Mouse (Mus musculus) MEL (cell line): ENCODE measurements around the gene Golga2. TPM values are rescaled to one million over a fixed set of nuclear protein-coding genes. Genes with fewer than 3 reads are reported as not detected.

Experiments used
- DNase-seq: peaks from one replicate; pipeline ENCODE4 v3.0.0; 2011; ENCODE audit warnings: low read depth, low spot score
- H3K27ac ChIP-seq: 2 replicates; pipeline ENCODE4 v1.5.1; 2012; ENCODE audit warnings: low read depth, mild to moderate bottlenecking, control low read depth, low read length, moderate library complexity; ENCODE audit not compliant: control insufficient read depth
- H3K27me3 ChIP-seq, 2 experiments: fragments of 150-350 bp in 1 of 2; sonication (generic) in 1 of 2; 2 replicates each; pipeline ENCODE4 v1.6.1; 2012; ENCODE audit warnings: low read length in 2 of 2, mild to moderate bottlenecking in 2 of 2, improper control_type of control experiment in 1 of 2, moderate library complexity in 1 of 2; ENCODE audit not compliant: insufficient read depth in 2 of 2, control insufficient read depth in 1 of 2
- H3K36me3 ChIP-seq, 2 experiments: 2 replicates each; pipeline ENCODE4 v1.6.1; 2012 to 2014; ENCODE audit warnings: low read length in 2 of 2, improper control_type of control experiment in 1 of 2, inconsistent platforms in 1 of 2, mild to moderate bottlenecking in 1 of 2; ENCODE audit not compliant: insufficient read depth in 2 of 2, control insufficient read depth in 1 of 2
- H3K4me1 ChIP-seq, 2 experiments: fragments of 150-350 bp in 1 of 2; sonication (generic) in 1 of 2; 2 replicates each; pipeline ENCODE4 v1.6.1; 2012; ENCODE audit warnings: low read length in 2 of 2, improper control_type of control experiment in 1 of 2, mild to moderate bottlenecking in 1 of 2; ENCODE audit not compliant: insufficient read depth in 2 of 2, control insufficient read depth in 1 of 2
- H3K4me3 ChIP-seq, 2 experiments: fragments of 150-350 bp in 1 of 2; sonication (generic) in 1 of 2; 2 replicates each; pipeline ENCODE4 v1.5.1; 2012; ENCODE audit warnings: low read depth in 2 of 2, low read length in 2 of 2, mild to moderate bottlenecking in 2 of 2, moderate library complexity in 2 of 2, control low read depth in 1 of 2, improper control_type of control experiment in 1 of 2; ENCODE audit not compliant: control insufficient read depth in 1 of 2, insufficient read depth in 1 of 2
- H3K79me2 ChIP-seq: 2 replicates; pipeline ENCODE4 v1.6.1; 2012; ENCODE audit warnings: mild to moderate bottlenecking, low read length, moderate library complexity; ENCODE audit not compliant: control insufficient read depth, poor library complexity, insufficient read depth
- H3K9ac ChIP-seq: 2 replicates; pipeline ENCODE4 v1.6.1; 2012; ENCODE audit warnings: low read depth, mild to moderate bottlenecking, control low read depth, low read length, moderate library complexity; ENCODE audit not compliant: control insufficient read depth, poor library complexity, severe bottlenecking
- H3K9me3 ChIP-seq: fragments of 150-350 bp; sonication (generic); replicated peaks from 2 replicates; pipeline ENCODE4 v1.6.1; 2012; ENCODE audit warnings: mild to moderate bottlenecking, low read length, improper control_type of control experiment, moderate library complexity; ENCODE audit not compliant: insufficient read depth
- BHLHE40 ChIP-seq: IDR thresholded peaks from 2 replicates; pipeline ENCODE4 v1.6.1; 2012; ENCODE audit warnings: low read depth, mild to moderate bottlenecking, inconsistent platforms, low read length, improper control_type of control experiment, borderline replicate concordance
- CHD1 ChIP-seq: IDR thresholded peaks from 2 replicates; pipeline ENCODE4 v1.6.1; 2012; ENCODE audit warnings: low read depth, mild to moderate bottlenecking, inconsistent platforms, low read length, improper control_type of control experiment
- CHD2 ChIP-seq: IDR thresholded peaks from 2 replicates; pipeline ENCODE4 v1.6.1; 2011; ENCODE audit warnings: low read length, improper control_type of control experiment
- CTCF ChIP-seq, 3 experiments: IDR thresholded peaks in 2 of 3; conservative IDR thresholded peaks in 1 of 3; 2 replicates each; pipeline ENCODE4 v1.5.1; 2011 to 2012; ENCODE audit warnings: low read length in 3 of 3, low read depth in 2 of 3, mild to moderate bottlenecking in 2 of 3, improper control_type of control experiment in 1 of 3, inconsistent platforms in 1 of 3, mixed read lengths in 1 of 3, moderate library complexity in 1 of 3; ENCODE audit not compliant: control insufficient read depth in 1 of 3, insufficient read depth in 1 of 3, poor library complexity in 1 of 3, severe bottlenecking in 1 of 3
- E2F4 ChIP-seq: IDR thresholded peaks from 2 replicates; pipeline ENCODE4 v1.6.1; 2011; ENCODE audit warnings: low read depth, low read length, improper control_type of control experiment, borderline replicate concordance
- ELF1 ChIP-seq: IDR thresholded peaks from 2 replicates; pipeline ENCODE4 v1.6.1; 2014; ENCODE audit warnings: low read depth, mild to moderate bottlenecking, inconsistent platforms, low read length, improper control_type of control experiment, moderate library complexity
- EP300 ChIP-seq, 2 experiments: IDR thresholded peaks; 2 replicates each; pipeline ENCODE4 v1.6.1; 2011; ENCODE audit warnings: improper control_type of control experiment in 2 of 2, low read length in 2 of 2, low read depth in 1 of 2, mild to moderate bottlenecking in 1 of 2
- GABPA ChIP-seq: IDR thresholded peaks from 2 replicates; pipeline ENCODE4 v1.6.1; 2012; ENCODE audit warnings: low read depth, mild to moderate bottlenecking, inconsistent platforms, low read length, improper control_type of control experiment, moderate library complexity
- GATA1 ChIP-seq: IDR thresholded peaks from 2 replicates; pipeline ENCODE4 v1.6.1; 2011; ENCODE audit warnings: low read depth, low read length, improper control_type of control experiment
- HCFC1 ChIP-seq: IDR thresholded peaks from 2 replicates; pipeline ENCODE4 v1.6.1; 2012; ENCODE audit warnings: low read depth, mild to moderate bottlenecking, inconsistent platforms, low read length, improper control_type of control experiment, moderate library complexity
- JUND ChIP-seq: IDR thresholded peaks from 2 replicates; pipeline ENCODE4 v1.6.1; 2011; ENCODE audit warnings: low read depth, mild to moderate bottlenecking, improper control_type of control experiment, low read length
- KAT2A ChIP-seq: conservative IDR thresholded peaks from 2 replicates; pipeline ENCODE4 v1.6.1; 2012; ENCODE audit warnings: low read depth, low read length, improper control_type of control experiment, inconsistent platforms
- MEF2A ChIP-seq: IDR thresholded peaks from 2 replicates; pipeline ENCODE4 v1.6.1; 2014; ENCODE audit warnings: low read depth, mild to moderate bottlenecking, inconsistent platforms, low read length, improper control_type of control experiment; ENCODE audit not compliant: poor library complexity, insufficient replicate concordance, severe bottlenecking; ENCODE audit errors: extremely low read depth
- MYB ChIP-seq: IDR thresholded peaks from 2 replicates; pipeline ENCODE4 v1.6.1; 2011; ENCODE audit warnings: mild to moderate bottlenecking, low read depth, low read length, improper control_type of control experiment
- MYC ChIP-seq: IDR thresholded peaks from 2 replicates; pipeline ENCODE4 v1.6.1; 2011; ENCODE audit warnings: low read depth, mild to moderate bottlenecking, low read length, improper control_type of control experiment, moderate library complexity
- NRF1 ChIP-seq: IDR thresholded peaks from 2 replicates; pipeline ENCODE4 v1.6.1; 2014; ENCODE audit warnings: low read depth, mild to moderate bottlenecking, inconsistent platforms, low read length, improper control_type of control experiment, moderate library complexity; ENCODE audit not compliant: poor library complexity, insufficient read depth, severe bottlenecking
- POLR2A ChIP-seq, 2 experiments: IDR thresholded peaks; 2 replicates each; pipeline ENCODE4 v1.6.1; 2011 to 2012; ENCODE audit warnings: low read length in 2 of 2, mild to moderate bottlenecking in 2 of 2, control low read depth in 1 of 2, improper control_type of control experiment in 1 of 2, low read depth in 1 of 2, moderate library complexity in 1 of 2; ENCODE audit not compliant: control insufficient read depth in 1 of 2, insufficient read depth in 1 of 2, poor library complexity in 1 of 2
- POLR2AphosphoS2 ChIP-seq: IDR thresholded peaks from 2 replicates; pipeline ENCODE4 v1.6.1; 2011; ENCODE audit warnings: low read length, improper control_type of control experiment
- POLR2AphosphoS5 ChIP-seq: IDR thresholded peaks from 2 replicates; pipeline ENCODE4 v1.6.1; 2012; ENCODE audit warnings: low read depth, borderline replicate concordance, mild to moderate bottlenecking, inconsistent platforms, low read length, moderate library complexity, mixed read lengths
- RCOR1 ChIP-seq: IDR thresholded peaks from 2 replicates; pipeline ENCODE4 v1.6.1; 2012; ENCODE audit warnings: low read depth, mild to moderate bottlenecking, inconsistent platforms, low read length, improper control_type of control experiment
- SIN3A ChIP-seq: IDR thresholded peaks from 2 replicates; pipeline ENCODE4 v1.6.1; 2012; ENCODE audit warnings: low read length, improper control_type of control experiment, inconsistent platforms
- SMC3 ChIP-seq: IDR thresholded peaks from 2 replicates; pipeline ENCODE4 v1.6.1; 2011; ENCODE audit warnings: low read depth, low read length, improper control_type of control experiment
- TBP ChIP-seq: IDR thresholded peaks from 2 replicates; pipeline ENCODE4 v1.8.0; 2011; ENCODE audit warnings: low read depth, low read length, improper control_type of control experiment
- TCF12 ChIP-seq: IDR thresholded peaks from 2 replicates; pipeline ENCODE4 v1.6.1; 2014; ENCODE audit warnings: low read depth, mild to moderate bottlenecking, inconsistent platforms, low read length, improper control_type of control experiment, moderate library complexity
- UBTF ChIP-seq: IDR thresholded peaks from 2 replicates; pipeline ENCODE4 v1.6.1; 2012; ENCODE audit warnings: low read depth, mild to moderate bottlenecking, inconsistent platforms, low read length, improper control_type of control experiment, moderate library complexity, borderline replicate concordance; ENCODE audit not compliant: insufficient read depth
- ZKSCAN1 ChIP-seq: IDR thresholded peaks from 2 replicates; pipeline ENCODE4 v1.6.1; 2012; ENCODE audit warnings: low read depth, mild to moderate bottlenecking, inconsistent platforms, low read length, improper control_type of control experiment, moderate library complexity
- ZMIZ1 ChIP-seq: IDR thresholded peaks from 2 replicates; pipeline ENCODE4 v1.6.1; 2012; ENCODE audit warnings: low read depth, mild to moderate bottlenecking, inconsistent platforms, low read length, improper control_type of control experiment, moderate library complexity
- ZNF384 ChIP-seq: IDR thresholded peaks from 2 replicates; pipeline ENCODE4 v1.6.1; 2012; ENCODE audit warnings: low read depth, mild to moderate bottlenecking, inconsistent platforms, low read length, improper control_type of control experiment
- polyA plus RNA-seq, 2 experiments: library from polyadenylated mRNA; stranded (reverse) in 1 of 2; unstranded in 1 of 2; fragments of >175 nt in 1 of 2; fragments of >200 nt in 1 of 2; gene quantifications; 2 replicates each; pipeline versions ENCODE4 v1.2.1 to v1.2.4; 2012; ENCODE audit warnings: low replicate concordance in 2 of 2, low read depth in 1 of 2; ENCODE audit not compliant: insufficient read length in 2 of 2, insufficient read depth in 1 of 2, missing spikeins in 1 of 2
- total RNA-seq: library from RNA; depleted of rRNA; stranded (reverse); fragments of 300-350 nt; gene quantifications from 2 replicates; pipeline ENCODE4 v1.2.3, GENCODE M21; 2012

Golga2 gene
- total and polyA plus RNA-seq, 3 experiments = 20.3 to 38.6 TPM; not detected in 1

GRCm38 (mm10) chr2:32252658-32253057, 34.5 kb upstream of the Golga2 start:
- Histone ChIP-seq H3K9me3 (no peaks in the 10 kb centered on the region), H3K36me3 (peaks cover 0 to 4% of the 10 kb centered on the region in 2 experiments; a peak in 1 of 4 replicates)
- TF ChIP-seq ELF1 = no peak
- TF ChIP-seq BHLHE40 = no peak
- TF ChIP-seq ZKSCAN1 = no peak
- TF ChIP-seq TCF12 = no peak
- TF ChIP-seq EP300 (IDR thresholded peaks at IDR 0.05; ENCODE audit: low read depth in 1 of 2, low read length in 2 of 2) = no peak
- TF ChIP-seq MEF2A = no peak
- TF ChIP-seq NRF1 = no peak
- TF ChIP-seq ZNF384 = no peak
- no peak for TF ChIP-seq TBP
- no peak for TF ChIP-seq CTCF (IDR thresholded peaks at IDR 0.05 in 2 of 3, conservative IDR thresholded peaks at IDR 0.05 in 1 of 3; ENCODE audit: control insufficient read depth in 1 of 3, insufficient read depth in 1 of 3, low read depth in 2 of 3, low read length in 3 of 3, poor library complexity in 1 of 3, severe bottlenecking in 1 of 3)
- TF ChIP-seq GATA1 = no peak
- TF ChIP-seq JUND = no peak
- TF ChIP-seq POLR2AphosphoS2 = no peak
- no peak for TF ChIP-seq CHD1
- no peak for TF ChIP-seq POLR2AphosphoS5

GRCm38 (mm10) chr2:32253352-32253751, 33.8 kb upstream of the Golga2 start:
- no peak overlapping the region for H3K4me3 ChIP-seq
- TF ChIP-seq RCOR1 (no peak), MYC (no peak), KAT2A (no peak), CHD1 (no peak), CHD2 (no peak), SMC3 (no peak), SIN3A (no peak), E2F4 (no peak), ELF1 (no peak), MEF2A (no peak), GATA1 (no peak), MYB (no peak), ZMIZ1 (no peak), POLR2A (IDR thresholded peaks at IDR 0.05; ENCODE audit: control insufficient read depth in 1 of 2, insufficient read depth in 1 of 2, low read depth in 1 of 2, low read length in 2 of 2, poor library complexity in 1 of 2) (no peak), GABPA (no peak), EP300 (IDR thresholded peaks at IDR 0.05; ENCODE audit: low read depth in 1 of 2, low read length in 2 of 2) (no peak), ZNF384 (no peak), UBTF (no peak), HCFC1 (no peak)
- no peaks in the 10 kb centered on the region for H3K79me2 ChIP-seq
- no peak overlapping the region for H3K9ac ChIP-seq
- DNase-seq = no peak
- peaks cover 0 to 4% of the 10 kb centered on the region in 2 experiments; a peak in 1 of 4 replicates for H3K36me3 ChIP-seq
- no peaks in the 10 kb centered on the region for H3K4me1 ChIP-seq
- no peaks in the 10 kb centered on the region for H3K27me3 ChIP-seq
- H3K27ac ChIP-seq = no peak overlapping the region
- H3K9me3 ChIP-seq = no peaks in the 10 kb centered on the region

More at GRCm38 (mm10) chr2:32252658-32253057, 34.5 kb upstream of the Golga2 start:
- Histone ChIP-seq H3K4me1 (no peaks in the 10 kb centered on the region), H3K27ac (no peak overlapping the region), H3K79me2 (no peaks in the 10 kb centered on the region), H3K4me3 (no peak overlapping the region), H3K9ac (no peak overlapping the region), H3K27me3 (no peaks in the 10 kb centered on the region)
- no peak for DNase-seq
